Mouse (Mus musculus): Measurements from ENCODE around the gene Tomm34. TPM values are rescaled to one million over a fixed set of nuclear protein-coding genes. Genes with fewer than 3 reads are reported as not detected.
A peak's percentile ranks its signal among the peaks of the same experiment; 100 is the strongest.

Gene Tomm34
- polyA plus RNA-seq, 1 experiment from 2014 or later: 43.4 TPM

GRCm38 (mm10) chr2:164098603-164099250 lies 27.8 kb upstream of the Tomm34 start:
- no peaks in the 10 kb centered on the region for H3K9me3 ChIP-seq
- no peaks in the 10 kb centered on the region for H3K27me3 ChIP-seq (replicated peaks)
- H3K27ac ChIP-seq: no peak overlapping the region
- H3K4me2 ChIP-seq (replicated peaks): no peak overlapping the region
- no peak overlapping the region for H3K9ac ChIP-seq
- no peaks in the 10 kb centered on the region for H3K4me1 ChIP-seq
- H3K4me3 ChIP-seq: no peak overlapping the region
- 94% methylated on average over 11 of the region's 11 CpGs for whole genome bisulfite sequencing
- H3K36me3 ChIP-seq: peaks cover 46% of the 10 kb centered on the region
- ATAC-seq (ENCODE audit: low FRiP score, low read depth): no peak

- Histone ChIP-seq H3K27me3 (replicated peaks) (no peaks in the 10 kb centered on the region), H3K4me1 (no peaks in the 10 kb centered on the region), H3K9ac (no peak overlapping the region), H3K27ac (no peak overlapping the region), H3K36me3 (peaks cover 24% of the 10 kb centered on the region), H3K4me2 (replicated peaks) (no peak overlapping the region), H3K4me3 (no peak overlapping the region), H3K9me3 (no peaks in the 10 kb centered on the region)
- 88% methylated on average over 7 of the region's 7 CpGs for WGBS
- no peak for ATAC-seq (ENCODE audit: low FRiP score, low read depth)
Observed at GRCm38 (mm10) chr2:164094152-164094551, 23.2 kb upstream of the Tomm34 start.

- Histone ChIP-seq H3K9me3 (no peaks in the 10 kb centered on the region), H3K4me2 (replicated peaks) (no peak overlapping the region), H3K27me3 (replicated peaks) (no peaks in the 10 kb centered on the region), H3K4me3 (no peak overlapping the region), H3K36me3 (peaks cover 47% of the 10 kb centered on the region), H3K27ac (no peak overlapping the region), H3K9ac (no peak overlapping the region), H3K4me1 (no peaks in the 10 kb centered on the region)
- 94% methylated on average over 4 of the region's 4 CpGs for WGBS
- no peak for ATAC-seq (ENCODE audit: low FRiP score, low read depth)
Observed at GRCm38 (mm10) chr2:164089508-164089907, 18.5 kb upstream of the Tomm34 start.

- no peak overlapping the region for H3K27ac ChIP-seq
- no peak for ATAC-seq (ENCODE audit: low FRiP score, low read depth)
- no peak overlapping the region for H3K4me2 ChIP-seq (replicated peaks)
- no peak overlapping the region for H3K9ac ChIP-seq
- H3K36me3 ChIP-seq: peaks cover 64% of the 10 kb centered on the region
- H3K27me3 ChIP-seq (replicated peaks): no peaks in the 10 kb centered on the region
- 91% methylated on average over 6 of the region's 6 CpGs for WGBS
- H3K4me3 ChIP-seq: no peak overlapping the region
- H3K4me1 ChIP-seq: no peaks in the 10 kb centered on the region
- H3K9me3 ChIP-seq: no peaks in the 10 kb centered on the region
Observed at GRCm38 (mm10) chr2:164087416-164088017, 16.5 kb upstream of the Tomm34 start.

GRCm38 (mm10) chr2:164084342-164084700 lies 13.4 kb upstream of the Tomm34 start:
- H3K36me3 ChIP-seq: peaks cover 83% of the 10 kb centered on the region
- no peaks in the 10 kb centered on the region for H3K4me1 ChIP-seq
- WGBS: 96% methylated on average over 7 of the region's 7 CpGs
- no peak overlapping the region for H3K27ac ChIP-seq
- no peaks in the 10 kb centered on the region for H3K27me3 ChIP-seq (replicated peaks)
- no peak overlapping the region for H3K4me2 ChIP-seq (replicated peaks)
- no peak overlapping the region for H3K9ac ChIP-seq
- no peak for ATAC-seq (ENCODE audit: low FRiP score, low read depth)
- no peak overlapping the region for H3K4me3 ChIP-seq
- no peaks in the 10 kb centered on the region for H3K9me3 ChIP-seq

- no peak overlapping the region for H3K4me2 ChIP-seq (replicated peaks)
- WGBS: 90% methylated on average over 19 of the region's 19 CpGs
- ATAC-seq (ENCODE audit: low FRiP score, low read depth): no peak
- no peak overlapping the region for H3K9ac ChIP-seq
- H3K9me3 ChIP-seq: no peaks in the 10 kb centered on the region
- H3K36me3 ChIP-seq: peaks cover 79% of the 10 kb centered on the region
- H3K27me3 ChIP-seq (replicated peaks): no peaks in the 10 kb centered on the region
- H3K4me3 ChIP-seq: no peak overlapping the region
- no peak overlapping the region for H3K27ac ChIP-seq
- no peaks in the 10 kb centered on the region for H3K4me1 ChIP-seq
Observed at GRCm38 (mm10) chr2:164083609-164084341, 12.8 kb upstream of the Tomm34 start.

GRCm38 (mm10) chr2:164082175-164082574 lies 11.2 kb upstream of the Tomm34 start:
- H3K36me3 ChIP-seq: peaks cover 73% of the 10 kb centered on the region
- 87% methylated on average over 10 of the region's 10 CpGs for WGBS
- no peak overlapping the region for H3K9ac ChIP-seq
- H3K4me1 ChIP-seq: no peaks in the 10 kb centered on the region
- H3K9me3 ChIP-seq: no peaks in the 10 kb centered on the region
- H3K27me3 ChIP-seq (replicated peaks): no peaks in the 10 kb centered on the region
- H3K4me3 ChIP-seq: no peak overlapping the region
- H3K27ac ChIP-seq: no peak overlapping the region
- ATAC-seq (ENCODE audit: low FRiP score, low read depth): no peak
- no peak overlapping the region for H3K4me2 ChIP-seq (replicated peaks)

GRCm38 (mm10) chr2:164081577-164081976 lies 10.6 kb upstream of the Tomm34 start:
- Histone ChIP-seq H3K27me3 (replicated peaks) (no peaks in the 10 kb centered on the region), H3K4me3 (no peak overlapping the region), H3K36me3 (peaks cover 67% of the 10 kb centered on the region), H3K9ac (no peak overlapping the region), H3K4me1 (no peaks in the 10 kb centered on the region), H3K9me3 (no peaks in the 10 kb centered on the region), H3K27ac (no peak overlapping the region), H3K4me2 (replicated peaks) (no peak overlapping the region)
- 96% methylated on average over 10 of the region's 10 CpGs for WGBS
- ATAC-seq (ENCODE audit: low FRiP score, low read depth): no peak

GRCm38 (mm10) chr2:164079488-164079887 lies 8.5 kb upstream of the Tomm34 start:
- H3K36me3 ChIP-seq: peaks cover 49% of the 10 kb centered on the region
- peaks cover 10% of the 10 kb centered on the region for H3K4me1 ChIP-seq
- 97% methylated on average over 6 of the region's 6 CpGs for WGBS
- H3K4me3 ChIP-seq: no peak overlapping the region
- no peak overlapping the region for H3K9ac ChIP-seq
- H3K9me3 ChIP-seq: no peaks in the 10 kb centered on the region
- H3K27ac ChIP-seq: no peak overlapping the region
- no peak for ATAC-seq (ENCODE audit: low FRiP score, low read depth)
- H3K27me3 ChIP-seq (replicated peaks): no peaks in the 10 kb centered on the region
- no peak overlapping the region for H3K4me2 ChIP-seq (replicated peaks)

- WGBS: 90% methylated on average over 5 of the region's 5 CpGs
Observed at GRCm38 (mm10) chr2:164077875-164078274, 6.9 kb upstream of the Tomm34 start.

GRCm38 (mm10) chr2:164076874-164077425 lies 6.0 kb upstream of the Tomm34 start:
- ATAC-seq (ENCODE audit: low FRiP score, low read depth): no peak
- Histone ChIP-seq H3K9me3 (no peaks in the 10 kb centered on the region), H3K27ac (no peak overlapping the region), H3K4me3 (no peak overlapping the region), H3K27me3 (replicated peaks) (no peaks in the 10 kb centered on the region), H3K4me1 (peaks cover 10% of the 10 kb centered on the region), H3K36me3 (peaks cover 26% of the 10 kb centered on the region), H3K9ac (no peak overlapping the region), H3K4me2 (replicated peaks) (no peak overlapping the region)
- 96% methylated on average over 8 of the region's 8 CpGs for WGBS

More at GRCm38 (mm10) chr2:164077875-164078274, 6.9 kb upstream of the Tomm34 start:
- H3K36me3 ChIP-seq: peaks cover 33% of the 10 kb centered on the region
- no peak for ATAC-seq (ENCODE audit: low FRiP score, low read depth)
- H3K27ac ChIP-seq: no peak overlapping the region
- H3K4me2 ChIP-seq (replicated peaks): no peak overlapping the region
- H3K9me3 ChIP-seq: no peaks in the 10 kb centered on the region
- H3K4me3 ChIP-seq: no peak overlapping the region
- H3K27me3 ChIP-seq (replicated peaks): no peaks in the 10 kb centered on the region
- peaks cover 10% of the 10 kb centered on the region for H3K4me1 ChIP-seq
- H3K9ac ChIP-seq: no peak overlapping the region

- 61% methylated on average over 5 of the region's 5 CpGs for WGBS
- peak overlapping the region; percentile 77; the same call in 1 of the 2 replicates for H3K9ac ChIP-seq
- H3K36me3 ChIP-seq: peaks cover 7% of the 10 kb centered on the region
- peak overlapping the region; percentile 66 for H3K4me3 ChIP-seq
- H3K4me2 ChIP-seq (replicated peaks): peak overlapping the region; percentile 91
- peaks cover 11% of the 10 kb centered on the region for H3K4me1 ChIP-seq
- H3K27ac ChIP-seq: no peak overlapping the region
- H3K9me3 ChIP-seq: no peaks in the 10 kb centered on the region
- no peak for ATAC-seq (ENCODE audit: low FRiP score, low read depth)
- no peaks in the 10 kb centered on the region for H3K27me3 ChIP-seq (replicated peaks)
Observed at GRCm38 (mm10) chr2:164075088-164075487, 4.1 kb upstream of the Tomm34 start.
